Mouse (Mus musculus): Measurements from ENCODE around the gene Tmem120b.

Tmem120b gene

DNA sequence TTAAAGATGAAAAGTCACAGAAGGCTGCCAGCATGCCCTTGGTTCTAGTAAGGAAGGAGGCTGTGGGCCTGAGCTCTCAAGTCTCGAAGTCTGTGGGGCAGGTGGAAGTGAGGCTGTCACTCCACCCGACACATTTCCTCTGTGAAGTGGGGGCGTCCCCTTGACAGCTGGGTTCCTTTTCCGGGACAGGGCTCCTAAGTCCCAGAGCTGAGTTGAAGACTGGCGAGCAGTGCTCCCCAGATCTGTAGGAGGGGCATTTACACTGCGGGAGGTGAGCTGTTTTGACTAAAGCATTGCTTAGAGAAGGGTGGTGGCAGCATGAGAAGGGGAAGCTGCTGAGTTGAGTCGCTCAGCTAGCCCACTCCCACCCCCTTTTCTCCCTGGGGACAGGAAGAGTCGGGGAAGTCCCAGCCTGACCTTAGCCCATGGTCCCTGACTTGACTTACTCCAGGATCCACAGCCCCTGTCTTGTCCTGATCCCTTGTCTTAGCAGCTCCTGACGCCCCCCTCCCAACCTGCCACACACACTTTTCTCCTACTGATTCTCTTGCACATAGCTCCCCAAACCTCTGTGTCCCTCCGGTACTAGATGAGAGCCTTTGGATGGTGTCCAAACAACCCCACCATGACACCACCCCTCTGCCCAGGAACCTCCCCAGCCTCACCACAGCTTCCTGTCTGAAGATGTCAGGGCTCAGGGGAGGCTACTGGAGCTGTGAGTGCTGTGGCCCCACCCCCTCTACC lies 60.4 kb downstream of the Tmem120b start:
- no peak for DNase-seq (ENCODE audit: low spot score in 2 of 2)

DNA sequence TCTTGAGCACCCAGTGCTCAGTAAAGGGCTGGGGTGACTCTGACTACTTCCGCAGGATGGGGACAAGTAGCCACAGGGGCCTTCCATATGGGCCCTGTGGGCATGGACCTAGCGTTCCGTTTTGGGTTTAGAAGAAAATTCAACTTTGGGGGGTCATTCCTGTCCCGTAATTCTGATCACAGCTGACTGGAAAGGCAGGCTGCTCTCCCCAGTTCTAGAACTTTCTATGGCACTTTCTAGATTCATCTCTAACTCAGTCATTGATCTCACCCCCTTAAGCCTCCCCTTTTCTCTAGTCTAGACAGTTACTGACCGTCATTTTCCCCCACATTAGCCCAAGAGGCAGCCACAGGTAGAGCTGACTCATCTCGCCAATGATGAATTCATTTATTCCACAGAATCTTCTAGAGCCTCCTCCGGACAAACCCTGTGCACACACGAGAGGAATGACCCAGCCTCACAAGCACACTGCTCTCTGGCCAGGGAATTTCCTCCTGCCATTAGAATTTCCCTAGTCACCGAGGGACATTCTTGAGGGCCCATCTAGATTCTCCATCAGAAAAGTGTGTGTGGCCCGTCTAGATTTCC lies 61.0 kb downstream of the Tmem120b start:
- DNase-seq (ENCODE audit: low spot score in 2 of 2) = no peak

- no peak for DNase-seq (ENCODE audit: low spot score in 2 of 2)
Measured at GRCm38 (mm10) chr5:123130030-123130813, 62.0 kb downstream of the Tmem120b start.

GRCm38 (mm10) chr5:123130814-123131148 lies 62.6 kb downstream of the Tmem120b start:
- DNase-seq (ENCODE audit: low spot score in 2 of 2) = no peak

DNA sequence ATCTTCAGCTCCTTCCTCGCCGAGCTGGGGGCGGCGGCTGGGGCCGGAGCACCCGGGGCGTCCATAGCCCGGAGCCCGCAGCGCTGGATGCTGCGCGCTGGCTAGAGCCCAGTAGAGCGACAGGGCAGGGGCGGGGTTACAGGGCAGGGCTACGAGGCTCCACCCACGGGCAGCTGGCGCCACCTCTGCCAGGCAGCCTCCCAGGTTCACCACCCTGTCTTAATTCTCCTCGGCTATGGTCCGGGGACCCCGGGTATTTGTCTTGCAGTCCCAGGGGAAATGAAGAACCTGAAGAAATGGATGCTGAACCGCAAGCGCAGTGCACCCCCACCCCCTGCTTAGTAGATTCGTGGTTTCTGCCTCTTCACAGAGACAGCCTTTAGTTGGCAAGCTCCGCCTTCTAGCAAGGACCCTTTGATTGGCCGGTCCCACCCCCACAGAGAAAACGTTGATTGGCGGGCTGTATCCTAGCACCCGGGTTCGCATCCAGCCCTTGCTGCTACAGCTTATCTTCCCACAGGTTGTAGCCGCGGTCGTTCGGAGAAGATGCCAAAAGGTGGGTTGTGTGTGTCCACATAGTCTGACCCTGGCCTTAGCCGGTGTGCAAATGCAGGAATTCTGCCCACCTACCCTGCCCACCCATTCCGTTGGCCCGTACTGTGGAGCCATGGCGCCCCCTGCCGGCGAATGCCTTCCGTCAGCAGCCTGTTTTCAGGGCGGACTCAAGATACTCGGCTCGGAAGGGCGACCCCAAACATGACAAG lies 64.3 kb downstream of the Tmem120b start, which contains the start of gene Rhof:
Gene Rhof (minus strand): TSS at position 385 of the 764 bp plus-strand sequence.
- DNase-seq (ENCODE audit: low spot score in 2 of 2) = peak; percentile 67 to 85

DNA sequence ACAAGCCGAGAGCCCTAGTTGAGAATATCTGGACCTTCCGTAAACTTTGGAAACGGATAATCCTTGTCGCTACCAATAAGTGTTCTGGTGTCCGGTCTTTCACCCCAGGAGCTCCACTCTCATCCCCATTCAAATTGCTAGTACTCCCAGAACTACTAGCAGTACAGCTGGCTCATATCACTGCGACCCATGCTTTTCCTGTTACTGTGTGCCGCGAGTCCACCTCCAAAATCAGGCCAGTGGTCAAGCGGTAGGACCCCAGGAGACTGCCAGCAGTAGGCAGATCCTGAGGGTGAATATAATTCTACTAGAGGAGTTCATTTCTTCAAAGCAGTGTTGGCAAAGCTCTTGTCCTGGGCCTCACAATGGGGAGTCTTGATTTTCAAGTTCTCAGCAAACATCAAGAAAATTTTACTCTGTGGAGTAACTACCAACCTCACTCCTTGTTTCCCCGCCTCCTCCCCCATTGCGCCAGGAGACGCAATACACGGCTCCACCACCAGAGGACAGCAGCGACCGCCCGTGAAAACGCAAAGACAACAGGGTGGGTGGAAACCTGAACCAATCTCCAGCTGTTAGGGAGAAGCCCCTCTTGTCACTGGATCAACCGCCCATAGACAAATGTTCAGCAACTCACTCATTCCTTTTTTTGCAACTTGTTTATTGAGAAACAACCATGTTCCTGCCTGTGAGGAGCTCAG lies 65.0 kb downstream of the Tmem120b start:
- peak; percentile 87 to 92 for DNase-seq (ENCODE audit: low spot score in 2 of 2)

DNA sequence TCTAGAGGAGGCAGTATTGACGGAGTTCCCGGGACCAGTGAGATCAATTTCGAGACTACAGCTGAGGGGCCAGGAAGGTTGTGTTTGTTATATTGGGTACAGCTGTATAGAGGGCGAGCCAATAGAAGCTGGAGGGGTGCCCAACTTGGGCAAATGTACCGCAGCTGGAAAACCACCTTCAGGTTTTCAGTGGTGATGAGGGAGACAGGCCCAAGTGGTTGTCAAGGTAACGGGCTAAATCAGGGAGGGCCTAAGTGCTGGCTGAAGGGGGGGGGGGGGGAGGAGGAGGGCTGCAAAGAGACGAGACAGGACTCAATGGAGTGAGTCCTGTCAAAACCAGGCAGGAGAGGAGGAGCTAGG lies 65.5 kb downstream of the Tmem120b start:
- DNase-seq (ENCODE audit: low spot score in 2 of 2) = no peak

DNA sequence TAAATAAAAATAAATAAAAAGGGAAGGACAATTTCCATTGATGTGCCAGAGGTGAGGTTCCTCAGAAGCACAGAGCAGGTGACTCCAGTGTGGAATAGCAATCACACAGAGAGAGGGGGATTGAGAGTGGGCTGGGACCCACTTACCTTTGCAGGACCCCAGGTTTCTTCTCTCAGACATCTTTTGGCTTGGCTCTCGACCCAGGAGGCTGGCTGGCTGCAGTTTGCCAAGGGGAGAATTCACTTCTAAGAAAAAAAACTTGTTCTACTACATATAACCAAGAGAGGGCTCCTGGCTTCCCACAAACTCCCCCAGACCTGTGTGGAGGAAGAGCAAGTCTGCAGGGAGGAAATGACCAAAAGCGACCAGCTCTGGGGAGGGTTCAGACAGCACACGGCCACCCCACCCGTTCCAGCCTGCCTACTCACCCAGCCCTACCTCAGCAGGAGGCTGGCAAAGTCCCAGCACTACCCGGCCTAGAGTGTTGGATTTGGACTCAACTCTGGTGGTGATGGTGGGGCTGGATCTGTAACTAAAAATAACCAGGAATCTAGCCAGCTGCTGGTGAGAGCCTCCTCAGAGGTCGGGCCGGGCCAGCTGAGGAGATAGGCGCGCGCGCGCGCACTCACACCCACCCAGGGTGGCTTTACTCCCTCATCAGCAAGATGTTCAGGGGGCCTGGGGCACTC lies 66.1 kb downstream of the Tmem120b start:
- no peak for DNase-seq (ENCODE audit: low spot score in 2 of 2)

GRCm38 (mm10) chr5:123134875-123135382 lies 66.7 kb downstream of the Tmem120b start:
- DNase-seq (ENCODE audit: low spot score in 2 of 2) = no peak

DNA sequence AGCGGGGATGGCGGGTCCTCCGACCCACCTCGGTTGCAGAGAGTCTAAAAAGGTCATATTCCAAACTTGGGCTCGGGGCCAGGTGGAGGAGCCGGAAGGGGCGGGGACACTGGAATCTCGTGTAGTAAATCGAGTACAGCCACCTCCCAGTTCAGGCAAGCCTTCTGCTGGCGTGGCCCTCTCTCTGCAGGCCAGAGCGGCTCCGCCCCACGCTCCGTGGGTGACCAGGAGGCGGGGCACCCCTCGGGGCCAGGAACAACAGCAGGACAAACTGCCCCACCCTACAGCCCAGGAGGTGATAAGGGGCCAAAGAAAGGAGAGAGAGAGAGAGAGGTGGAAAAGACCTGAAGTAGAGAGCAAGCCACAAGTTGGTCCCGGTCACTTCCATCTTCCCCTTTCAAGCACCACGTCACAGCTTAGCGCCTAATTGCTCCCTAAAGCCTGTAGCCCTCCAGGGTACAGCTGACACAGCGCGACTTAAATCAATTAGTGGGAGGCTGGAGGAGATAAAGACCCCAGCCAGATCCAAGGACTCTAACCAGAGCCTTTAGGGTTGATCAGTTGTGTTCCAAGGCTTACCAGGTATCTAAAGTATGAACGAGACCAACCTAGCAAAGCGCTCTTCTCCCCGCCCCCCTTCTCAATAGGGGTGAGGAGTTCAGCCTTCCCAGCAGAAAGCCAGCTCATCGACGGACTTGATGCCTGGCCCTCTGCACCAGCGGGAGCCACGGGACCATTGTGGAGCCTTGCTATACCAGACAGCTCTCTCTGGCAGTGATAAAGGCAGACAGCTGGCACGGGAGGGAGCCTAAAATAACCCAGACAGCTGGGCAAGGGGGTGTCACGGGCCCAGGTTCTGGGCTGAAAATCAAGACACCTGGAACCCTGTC lies 67.5 kb downstream of the Tmem120b start:
- peak; percentile 87 to 90 for DNase-seq (ENCODE audit: low spot score in 2 of 2)

- peak; percentile 91 to 93 for DNase-seq (ENCODE audit: low spot score in 2 of 2)
Measured at GRCm38 (mm10) chr5:123136361-123137043, 68.3 kb downstream of the Tmem120b start.

- DNase-seq (ENCODE audit: low spot score in 2 of 2) = peak; percentile 87 to 92
Measured at GRCm38 (mm10) chr5:123137044-123137909, 69.1 kb downstream of the Tmem120b start.

DNA sequence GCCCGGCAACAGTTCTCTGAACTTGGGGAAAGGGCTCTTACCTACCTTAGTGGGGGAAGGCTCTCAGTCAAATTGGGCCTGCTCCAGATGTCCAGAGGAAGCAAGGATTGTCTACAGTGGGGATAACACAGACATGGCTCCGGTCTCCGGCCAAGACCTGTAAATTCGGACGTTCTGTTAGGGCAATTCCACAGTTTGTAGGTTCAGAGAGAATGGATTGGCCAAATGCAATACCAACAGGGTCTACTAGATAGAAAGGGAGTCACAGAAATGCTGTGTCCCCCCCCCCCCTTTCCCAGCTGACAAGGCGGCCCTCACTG lies 69.7 kb downstream of the Tmem120b start:
- DNase-seq (ENCODE audit: low spot score in 2 of 2) = no peak

- peak; percentile 74 to 77 for DNase-seq (ENCODE audit: low spot score in 2 of 2)
Measured at GRCm38 (mm10) chr5:123138230-123138911, 70.2 kb downstream of the Tmem120b start.

DNA sequence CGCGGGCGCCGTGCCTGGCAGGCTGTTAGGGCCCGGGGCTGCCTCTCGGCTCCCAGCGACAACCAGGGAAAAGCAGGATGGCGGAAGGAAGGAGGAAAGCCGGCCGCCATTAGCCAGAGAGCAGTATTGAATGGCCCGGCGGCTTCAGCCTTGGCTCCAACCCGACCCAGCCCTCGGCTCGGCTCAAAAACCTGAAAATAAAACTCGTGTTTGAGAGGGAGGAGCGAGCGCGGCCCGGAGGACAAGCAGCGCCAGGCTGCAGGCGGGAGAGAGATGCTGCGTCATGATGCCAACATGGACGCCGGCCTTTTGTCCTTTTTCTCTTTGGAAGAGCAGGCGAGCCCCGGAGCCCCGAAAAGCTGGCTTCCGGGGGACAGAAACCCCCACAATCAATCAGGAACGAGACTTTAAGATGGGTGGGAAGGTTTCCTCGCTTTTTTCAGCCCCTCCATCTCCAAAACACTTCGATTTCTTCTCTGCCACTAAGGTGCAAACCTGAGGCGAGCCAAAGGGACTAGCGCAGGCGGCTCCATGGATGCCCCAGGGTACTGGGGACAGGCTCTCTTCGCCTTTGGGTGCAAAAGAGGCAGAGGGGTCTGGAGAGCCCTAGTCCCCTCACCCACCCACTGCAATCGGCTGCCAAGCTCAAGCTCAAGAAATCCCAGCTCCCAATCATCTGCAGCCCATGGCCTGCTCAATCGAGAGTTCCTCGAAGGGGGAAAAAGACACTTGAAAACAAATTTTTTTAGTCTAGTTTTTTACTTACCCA lies 70.9 kb downstream of the Tmem120b start:
- peak; percentile 80 to 84 for DNase-seq (ENCODE audit: low spot score in 2 of 2)

GRCm38 (mm10) chr5:123139722-123140627 lies 71.8 kb downstream of the Tmem120b start:
- no peak for DNase-seq (ENCODE audit: low spot score in 2 of 2)
